Mouse (Mus musculus): ENCODE data around the gene Hivep3. TPM values are rescaled to one million over a fixed set of nuclear protein-coding genes. Genes with fewer than 3 reads are reported as not detected.

The Hivep3 gene
- polyA plus RNA-seq (2012; ENCODE audit: low replicate concordance), result 4.7 and 4.9 TPM in 2 replicates

GRCm38 (mm10) chr4:119733184-119733880, at the start of gene Hivep3:
Gene Hivep3, plus strand, starts transcription at chr4:119733784.

GRCm38 (mm10) chr4:120064696-120065095, 331.1 kb downstream of the Hivep3 start, which contains the start of gene AL607142.1:
Gene AL607142.1, plus strand, starts transcription at chr4:120064996.

GRCm38 (mm10) chr4:120161166-120161949, 427.8 kb downstream of the Hivep3 start, which contains the start of gene Edn2:
Gene Edn2, plus strand, starts transcription at chr4:120161206.

Other genes with a start within 250 kb of the Hivep3 start
- gene Rimkla, start 241.2 kb upstream of the Hivep3 start, polyA plus RNA-seq (2012; ENCODE audit: low replicate concordance), result not detected in 2 replicates
- gene Foxj3, start 196.8 kb upstream of the Hivep3 start, polyA plus RNA-seq (2012; ENCODE audit: low replicate concordance), result 14.0 and 16.6 TPM in 2 replicates
- 7.2 and 16.8 TPM in 2 replicates for gene Frg2f1, start 194.3 kb upstream of the Hivep3 start, polyA plus RNA-seq (2012; ENCODE audit: low replicate concordance)
- gene Guca2a, start 96.1 kb upstream of the Hivep3 start, polyA plus RNA-seq (2012; ENCODE audit: low replicate concordance), result not detected in 2 replicates
- gene Guca2b, start 74.8 kb upstream of the Hivep3 start, polyA plus RNA-seq (2012; ENCODE audit: low replicate concordance), result not detected in 2 replicates

Measured in leukemia stem cell, adult 10-12 weeks (primary cell).